Mouse (Mus musculus): ENCODE data around the gene Olfr70.

Olfr70 gene
- long read RNA-seq, experiment 1: 0 reads
- long read RNA-seq, experiment 2: 0 reads

DNA sequence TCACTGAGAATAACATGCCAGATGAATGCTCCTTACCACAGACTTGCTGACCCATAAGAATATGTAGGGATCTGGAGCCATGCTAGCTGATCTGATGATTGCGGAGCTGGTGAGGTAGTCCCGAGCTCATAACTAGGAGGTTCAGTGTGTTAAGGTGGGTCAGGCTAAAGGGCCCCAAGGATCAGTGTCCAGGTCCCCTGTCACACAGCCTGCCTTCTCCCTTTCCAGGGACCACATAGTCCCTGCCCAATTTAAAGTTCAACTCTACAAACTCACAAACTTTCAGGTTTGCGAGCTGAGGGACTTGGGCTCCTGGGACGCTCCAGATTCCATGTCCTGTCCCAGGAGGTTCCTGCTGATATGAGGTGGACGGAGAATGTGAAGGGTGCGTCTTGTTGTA lies at the start of gene Olfr70:
Gene Olfr70 (minus strand): TSS at position 101 of the 400 bp plus-strand sequence.
- intact Hi-C loops (cut with DNase I): no loop called here

GRCm38 (mm10) chr4:43745187-43745586 lies 44.6 kb upstream of the Olfr70 start:
- intact Hi-C loops (cut with DNase I): no loop called here

DNA sequence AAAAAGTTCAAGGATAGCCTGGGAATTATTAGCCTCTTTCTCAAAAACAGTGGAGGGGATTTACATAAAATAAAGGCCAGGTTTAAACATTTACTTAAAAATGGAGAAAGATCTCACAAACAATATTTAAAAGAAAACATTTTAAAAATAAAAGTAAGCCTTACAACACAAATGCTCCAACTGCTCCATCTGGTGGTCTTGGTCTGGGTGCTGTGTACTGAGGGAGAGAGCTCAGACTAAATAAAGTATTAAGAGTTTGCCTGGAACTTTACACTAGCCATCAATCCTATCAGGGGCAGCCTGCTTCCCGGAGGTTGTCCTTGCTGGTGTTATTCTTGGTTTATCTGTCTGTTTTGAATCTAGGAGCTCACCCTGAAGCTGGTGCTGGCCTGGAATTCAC lies 42.5 kb upstream of the Olfr70 start:
- intact Hi-C loops (cut with DNase I): no loop called here

- intact Hi-C loops (cut with DNase I): no loop called here
These were observed 42.0 kb upstream of the Olfr70 start for GRCm38 (mm10) chr4:43742637-43743036.

DNA sequence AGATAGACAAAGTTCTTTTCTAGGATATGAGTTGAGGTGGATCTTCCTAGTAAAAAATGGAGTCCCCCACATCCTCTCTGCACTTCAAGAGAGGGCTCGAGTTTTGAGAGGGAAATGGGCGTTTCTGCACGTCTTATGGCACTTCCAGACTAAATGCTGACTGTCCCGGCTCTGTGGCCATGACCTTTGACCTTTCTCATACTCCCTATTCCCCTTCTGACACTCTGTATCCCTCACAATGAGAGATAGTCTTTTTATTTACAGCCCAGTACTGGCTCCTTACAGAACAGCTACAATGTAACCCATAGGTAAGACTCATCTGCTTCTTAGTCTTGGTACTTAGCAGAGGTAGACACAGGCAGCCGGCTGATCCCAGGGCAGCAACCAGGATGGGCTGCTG lies 40.9 kb upstream of the Olfr70 start:
- intact Hi-C loops (cut with DNase I): no loop called here

DNA sequence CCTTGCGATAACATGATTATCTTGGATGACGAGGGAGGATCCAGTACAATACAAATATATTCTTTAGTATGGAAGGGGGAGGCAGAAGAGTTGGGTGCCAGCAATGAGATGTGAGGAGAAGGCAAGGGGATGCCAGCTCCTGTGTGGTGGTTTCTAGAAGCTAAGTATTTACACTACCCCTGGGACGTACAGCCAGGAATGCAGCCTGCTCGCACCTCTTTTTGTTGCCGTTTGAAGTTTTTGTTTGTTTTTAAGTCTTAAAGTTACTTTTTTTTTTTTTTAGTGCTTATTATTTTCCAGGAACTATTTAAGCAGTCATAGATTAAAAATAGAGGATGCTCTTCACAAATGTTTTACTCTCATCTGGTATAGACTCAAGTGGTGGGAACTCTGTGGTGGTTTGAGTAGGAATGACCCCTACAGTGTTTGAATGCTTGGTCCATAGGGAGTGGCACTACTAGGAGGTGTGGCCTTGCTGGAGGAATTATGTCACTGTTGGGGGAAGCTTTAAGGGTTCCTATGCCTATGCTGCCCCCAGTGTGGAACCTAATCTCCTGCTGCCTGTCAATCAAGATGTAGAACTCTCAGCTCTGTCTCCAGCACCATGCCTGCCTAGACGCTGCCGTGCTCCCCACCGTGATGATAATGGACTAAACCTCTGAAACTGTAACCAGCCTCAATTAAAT lies 38.5 kb upstream of the Olfr70 start:
- intact Hi-C loops (cut with DNase I): no loop called here

DNA sequence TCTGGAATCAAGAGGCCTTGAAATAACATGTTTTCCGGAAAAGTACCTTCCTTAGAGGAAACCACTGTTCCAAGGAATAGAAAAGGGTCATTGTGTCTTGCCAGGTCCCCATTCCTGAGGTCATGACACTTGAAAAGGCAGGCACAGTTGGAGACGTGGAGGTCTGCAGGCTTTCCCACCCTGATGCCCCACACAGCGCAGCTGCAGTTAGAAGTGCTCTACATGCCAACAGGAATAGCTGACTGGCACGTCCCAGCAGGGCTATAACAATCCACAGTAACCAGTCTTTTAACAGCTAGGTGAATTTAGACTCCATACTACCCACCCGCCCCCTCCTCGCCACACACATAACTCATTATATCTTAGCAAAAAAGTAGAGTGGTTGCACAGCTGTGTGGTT lies 36.5 kb upstream of the Olfr70 start:
- intact Hi-C loops (cut with DNase I): no loop called here

GRCm38 (mm10) chr4:43733186-43733585 lies 32.6 kb upstream of the Olfr70 start:
- intact Hi-C loops (cut with DNase I): no loop called here

GRCm38 (mm10) chr4:43732171-43732570 lies 31.6 kb upstream of the Olfr70 start:
- intact Hi-C loops (cut with DNase I): no loop called here

- intact Hi-C loops (cut with DNase I): no loop called here
These were observed 30.2 kb upstream of the Olfr70 start for GRCm38 (mm10) chr4:43730750-43731297.

- intact Hi-C loops (cut with DNase I): no loop called here
These were observed 29.4 kb upstream of the Olfr70 start, which contains the start of gene Spaar for GRCm38 (mm10) chr4:43729794-43730550. Spaar (plus strand) TSS chr4:43730034.

DNA sequence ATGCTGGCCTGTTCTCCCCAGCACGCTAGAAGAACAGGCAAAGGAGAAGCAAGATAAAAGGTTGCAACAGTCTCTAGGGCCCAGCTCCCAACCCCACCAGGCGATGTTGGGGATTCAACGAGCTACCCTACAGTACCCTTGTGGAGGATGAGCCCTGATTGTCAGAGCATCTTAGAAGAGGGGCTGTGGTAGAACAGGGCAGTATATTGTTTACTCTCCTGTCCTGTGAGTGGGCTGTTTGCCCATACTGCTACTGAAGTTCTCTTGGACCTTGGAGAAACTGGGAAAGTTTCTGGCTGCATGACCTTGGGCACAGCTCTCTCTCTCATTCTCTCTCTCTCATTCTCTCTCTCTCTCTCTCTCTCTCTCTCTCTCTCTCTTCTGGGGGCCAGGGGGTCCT lies 28.5 kb upstream of the Olfr70 start:
- intact Hi-C loops (cut with DNase I): no loop called here

DNA sequence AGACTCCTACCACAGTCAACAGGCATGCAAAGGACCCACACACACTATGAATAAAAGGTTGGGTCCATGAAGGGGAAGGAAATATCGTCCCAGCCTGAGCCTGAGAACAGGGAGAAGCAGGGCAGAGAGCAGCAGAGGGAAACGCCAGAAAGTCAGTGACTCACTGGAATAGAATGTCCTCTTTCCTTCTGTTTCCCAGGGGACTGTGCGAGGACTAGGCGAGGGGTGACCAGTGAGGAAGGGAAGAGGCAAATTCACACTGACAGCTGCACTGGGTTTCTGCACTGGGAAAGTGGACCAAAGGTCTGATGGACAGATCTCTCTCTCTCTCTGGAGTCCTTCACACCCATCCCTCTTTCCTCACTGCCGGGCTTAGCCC lies 28.0 kb upstream of the Olfr70 start:
- intact Hi-C loops (cut with DNase I): no loop called here

- intact Hi-C loops (cut with DNase I): no loop called here
These were observed 27.3 kb upstream of the Olfr70 start for GRCm38 (mm10) chr4:43727718-43728575.

GRCm38 (mm10) chr4:43726995-43727394 lies 26.4 kb upstream of the Olfr70 start, which contains the start of gene Hrct1:
Hrct1 (plus strand) TSS chr4:43727188.
- intact Hi-C loops (cut with DNase I): no loop called here

- intact Hi-C loops (cut with DNase I): no loop called here
These were observed 25.8 kb upstream of the Olfr70 start for GRCm38 (mm10) chr4:43726228-43726993.

DNA sequence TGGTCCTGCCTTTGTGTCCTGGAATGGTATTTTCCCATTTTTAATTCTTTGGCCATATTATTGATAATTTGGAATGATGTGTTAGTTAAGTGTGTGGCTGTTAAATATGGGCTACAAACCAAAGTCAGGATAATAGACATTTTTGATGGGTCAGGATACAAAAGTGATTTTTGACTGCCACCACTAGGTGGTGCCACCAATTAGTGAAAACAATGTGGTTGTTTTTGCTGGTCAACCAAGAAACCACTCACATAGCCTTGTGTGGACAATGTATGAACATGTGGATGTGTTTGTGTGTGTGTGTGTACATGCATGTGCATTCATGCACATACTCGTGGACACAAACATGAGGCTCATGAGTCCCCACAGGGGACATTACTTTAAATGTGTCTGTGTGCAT lies 24.2 kb upstream of the Olfr70 start:
- intact Hi-C loops (cut with DNase I): no loop called here

DNA sequence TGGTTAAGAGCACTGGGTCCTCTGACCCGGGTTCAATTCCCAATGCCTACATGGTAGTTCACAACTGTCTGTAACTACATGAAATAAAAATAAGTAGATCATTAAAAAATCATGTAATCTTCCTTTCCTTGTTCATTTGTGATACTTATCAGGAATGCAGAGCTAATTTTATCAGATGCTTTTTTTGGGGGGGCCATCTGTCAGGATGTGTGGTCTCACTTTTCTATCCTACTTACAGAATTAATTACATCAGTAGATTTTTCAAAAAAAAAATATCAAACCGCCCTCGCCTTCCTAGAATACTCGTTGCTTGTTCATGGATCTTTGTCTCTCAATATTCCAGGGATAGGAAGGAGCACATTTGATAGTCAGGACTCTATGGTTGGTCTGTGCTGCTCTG lies 21.6 kb upstream of the Olfr70 start:
- intact Hi-C loops (cut with DNase I): no loop called here

- intact Hi-C loops (cut with DNase I): no loop called here
These were observed 20.1 kb upstream of the Olfr70 start for GRCm38 (mm10) chr4:43720491-43721228.

GRCm38 (mm10) chr4:43713652-43714219 lies 13.1 kb upstream of the Olfr70 start:
- intact Hi-C loops (cut with DNase I): loop anchor here (5.0 kb wide), 1 partner anchor 281 kb away; no protein-coding TSS in a partner anchor
